Mouse (Mus musculus): ENCODE results near the gene Rpl7l1.

The Rpl7l1 gene

DNA sequence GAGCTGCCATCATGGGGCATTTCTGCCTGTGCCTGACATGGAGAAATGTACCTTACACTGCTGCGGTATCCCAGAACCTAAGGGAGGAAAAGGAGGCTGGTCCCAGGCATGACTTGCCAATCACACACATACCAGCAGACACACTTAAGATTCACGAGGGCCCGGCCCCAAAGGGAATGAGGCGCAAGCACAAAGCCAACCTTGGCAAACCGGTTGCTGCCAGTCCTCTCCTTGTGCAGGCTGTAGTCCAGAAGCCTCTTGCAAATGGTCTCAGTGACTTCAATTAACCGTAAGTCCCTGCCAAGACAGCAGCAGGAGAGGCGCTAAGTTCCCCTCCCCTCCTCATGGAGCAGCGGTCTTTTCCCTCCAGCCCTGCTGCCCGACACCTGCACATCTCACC is 39.5 kb downstream of the Rpl7l1 start:
- DNase-seq (ENCODE audit: low read depth in 2 of 2, low spot score in 2 of 2), result no peak

DNA sequence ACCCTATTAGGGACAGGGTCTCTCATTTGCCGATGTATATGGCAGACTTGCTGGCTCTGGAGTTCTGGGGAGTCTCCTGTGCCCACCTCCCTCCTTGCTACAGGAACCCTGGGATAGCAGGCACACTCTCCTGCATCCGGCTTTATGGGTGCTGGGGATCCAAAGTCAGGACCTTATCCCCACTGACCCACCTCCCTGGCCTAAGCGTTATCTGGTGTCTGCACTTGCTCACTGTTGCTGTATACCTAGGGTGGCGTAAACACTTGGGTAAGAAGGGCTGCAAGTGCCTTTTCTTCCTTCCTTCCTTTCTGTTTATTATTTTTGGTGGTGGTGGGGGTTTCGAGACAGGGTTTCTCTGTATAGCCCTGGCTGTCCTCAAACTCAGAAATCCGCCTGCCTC is 41.2 kb downstream of the Rpl7l1 start:
- no peak for DNase-seq (ENCODE audit: low read depth in 2 of 2, low spot score in 2 of 2)

DNA sequence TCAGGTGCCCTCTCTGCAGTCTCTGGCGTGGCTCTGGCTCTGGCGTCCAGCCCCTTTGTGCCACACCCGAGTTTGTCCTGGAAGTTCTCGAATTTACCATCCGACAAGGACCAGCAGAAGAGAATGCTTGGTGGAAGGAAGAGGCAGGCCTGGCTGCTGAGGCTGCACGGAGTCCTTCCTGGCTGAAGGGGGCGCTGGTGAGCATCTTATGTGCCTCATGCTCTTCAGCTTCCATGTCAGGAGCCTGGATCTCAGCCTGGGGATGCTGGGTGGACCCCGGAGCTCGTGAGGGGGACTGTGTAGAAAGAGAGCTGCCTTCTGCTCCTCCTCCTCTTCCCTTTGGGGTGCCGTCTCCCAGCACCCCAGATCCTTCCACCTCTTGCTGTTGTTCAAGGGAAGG is 46.3 kb downstream of the Rpl7l1 start:
- DNase-seq (ENCODE audit: low read depth in 2 of 2, low spot score in 2 of 2), result peak; percentile 27 to 38

DNA sequence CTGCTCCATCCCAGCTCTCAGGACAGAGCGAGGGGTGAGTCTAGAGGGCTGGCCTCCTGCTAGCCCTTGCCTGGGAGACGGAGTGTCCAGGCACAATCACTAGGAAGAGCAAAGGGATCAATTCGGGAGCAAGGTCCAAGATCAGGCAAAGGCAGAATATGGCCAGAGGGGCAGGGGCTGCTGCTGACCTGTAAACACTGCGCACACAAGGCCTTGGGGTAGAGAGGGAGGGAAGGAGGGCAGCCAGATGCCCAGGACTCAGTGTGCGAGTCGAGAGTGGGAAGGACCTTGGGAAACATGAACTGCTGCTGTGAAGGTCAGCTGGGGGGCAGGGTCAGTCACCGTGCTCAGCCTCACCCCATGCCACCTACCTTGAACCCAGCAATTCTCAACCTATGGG is 47.2 kb downstream of the Rpl7l1 start:
- no peak for DNase-seq (ENCODE audit: low read depth in 2 of 2, low spot score in 2 of 2)

DNA sequence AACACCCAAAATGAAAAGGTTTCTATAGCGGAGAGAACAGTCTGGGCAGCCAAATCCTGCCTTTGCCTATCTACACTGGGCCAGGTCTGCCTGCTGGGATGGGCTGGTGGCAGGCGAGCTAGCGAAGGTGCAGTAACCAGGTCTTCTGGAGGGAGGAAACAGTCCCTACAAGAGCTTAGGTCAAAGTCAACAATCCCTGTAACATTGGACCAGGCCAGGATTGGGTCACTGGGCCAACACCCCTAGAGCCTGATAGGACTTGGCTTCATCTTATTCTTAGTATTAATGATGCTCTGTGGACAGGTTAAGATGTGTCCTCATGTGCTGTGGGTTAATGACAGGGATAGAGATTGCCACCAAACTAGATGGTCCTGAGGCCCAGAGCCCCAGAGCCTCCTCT is 48.4 kb downstream of the Rpl7l1 start:
- no peak for DNase-seq (ENCODE audit: low read depth in 2 of 2, low spot score in 2 of 2)

DNA sequence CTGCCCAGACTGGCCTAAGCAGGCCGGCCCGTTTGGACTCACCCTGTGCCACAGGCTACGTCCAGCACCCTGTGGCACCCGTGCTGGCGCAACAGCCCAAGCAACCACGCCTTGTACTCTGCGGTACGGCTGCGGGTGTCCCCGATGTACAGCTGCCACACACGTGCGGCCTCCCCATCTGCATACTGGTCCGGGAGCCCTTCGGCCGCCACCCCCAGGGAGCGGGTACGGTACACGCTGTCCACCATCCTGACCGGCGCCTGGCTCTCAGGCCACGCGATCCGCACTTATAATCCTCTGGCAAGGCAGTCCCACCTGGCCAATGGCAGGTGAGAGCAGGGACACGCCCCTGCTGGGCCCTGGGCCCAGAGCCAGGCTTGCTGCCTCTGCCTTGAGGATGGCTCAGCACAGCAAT is 53.6 kb downstream of the Rpl7l1 start, which contains the start of gene Gnmt:
Gene Gnmt (minus strand): TSS at position 265 of the 415 bp plus-strand sequence.
- no peak for DNase-seq (ENCODE audit: low read depth in 2 of 2, low spot score in 2 of 2)

DNA sequence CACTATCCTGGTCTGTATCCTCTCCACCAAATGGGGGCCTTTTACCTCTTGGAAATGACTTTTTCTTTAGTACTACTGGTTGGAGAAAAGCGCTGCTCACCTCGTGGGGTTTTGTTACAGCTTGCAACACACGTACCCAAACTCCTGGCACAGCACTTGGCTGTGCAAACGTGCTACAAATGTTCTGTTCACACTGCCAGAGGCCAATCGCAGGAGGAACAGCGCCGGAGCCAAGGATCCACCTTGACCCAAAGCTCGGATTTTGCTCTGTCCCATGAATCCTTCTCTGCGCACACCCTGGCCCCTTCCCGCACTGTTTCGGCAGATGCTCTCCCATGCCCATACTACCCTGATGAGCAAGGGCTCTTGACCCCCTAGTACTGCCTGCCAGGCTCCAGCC is 54.0 kb downstream of the Rpl7l1 start:
- DNase-seq (ENCODE audit: low read depth in 2 of 2, low spot score in 2 of 2), result no peak

DNA sequence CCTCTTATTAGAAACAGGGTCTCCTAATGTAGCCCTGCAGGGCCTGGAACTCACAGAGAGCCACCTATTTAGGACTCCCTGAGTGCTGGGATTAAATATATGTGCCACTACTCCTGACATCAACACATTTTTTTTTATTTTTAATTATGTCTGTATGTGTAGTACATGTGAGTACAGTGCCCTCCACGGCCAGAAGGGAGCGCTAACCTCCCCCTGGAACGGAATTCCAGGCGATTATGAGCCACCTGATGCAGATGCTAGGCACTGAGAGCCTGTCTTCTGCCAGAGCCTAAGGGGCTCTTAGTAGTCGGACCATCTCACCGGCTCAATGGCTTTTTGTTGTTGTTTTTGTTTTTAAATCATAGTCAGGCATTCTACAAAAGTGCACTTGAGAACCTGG is 54.5 kb downstream of the Rpl7l1 start:
- DNase-seq (ENCODE audit: low read depth in 2 of 2, low spot score in 2 of 2), result no peak

DNA sequence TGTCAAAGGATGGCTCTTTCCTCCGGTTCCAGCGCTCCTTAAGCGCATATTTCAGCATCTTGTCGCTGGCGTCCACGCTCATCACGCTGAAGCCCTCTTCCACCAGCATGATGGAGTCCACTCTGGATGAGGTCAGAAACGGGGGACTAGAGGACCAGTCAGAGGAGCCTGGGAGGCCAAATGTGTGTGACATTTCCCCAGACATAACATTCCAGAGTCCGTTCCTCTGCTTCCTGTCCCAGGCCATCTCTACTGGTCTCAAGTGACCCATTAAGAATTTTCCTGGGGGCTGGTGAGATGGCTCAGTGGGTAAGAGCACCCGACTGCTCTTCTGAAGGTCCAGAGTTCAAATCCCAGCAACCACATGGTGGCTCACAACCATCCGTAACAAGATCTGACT is 55.2 kb downstream of the Rpl7l1 start:
- DNase-seq (ENCODE audit: low read depth in 2 of 2, low spot score in 2 of 2), result no peak

DNA sequence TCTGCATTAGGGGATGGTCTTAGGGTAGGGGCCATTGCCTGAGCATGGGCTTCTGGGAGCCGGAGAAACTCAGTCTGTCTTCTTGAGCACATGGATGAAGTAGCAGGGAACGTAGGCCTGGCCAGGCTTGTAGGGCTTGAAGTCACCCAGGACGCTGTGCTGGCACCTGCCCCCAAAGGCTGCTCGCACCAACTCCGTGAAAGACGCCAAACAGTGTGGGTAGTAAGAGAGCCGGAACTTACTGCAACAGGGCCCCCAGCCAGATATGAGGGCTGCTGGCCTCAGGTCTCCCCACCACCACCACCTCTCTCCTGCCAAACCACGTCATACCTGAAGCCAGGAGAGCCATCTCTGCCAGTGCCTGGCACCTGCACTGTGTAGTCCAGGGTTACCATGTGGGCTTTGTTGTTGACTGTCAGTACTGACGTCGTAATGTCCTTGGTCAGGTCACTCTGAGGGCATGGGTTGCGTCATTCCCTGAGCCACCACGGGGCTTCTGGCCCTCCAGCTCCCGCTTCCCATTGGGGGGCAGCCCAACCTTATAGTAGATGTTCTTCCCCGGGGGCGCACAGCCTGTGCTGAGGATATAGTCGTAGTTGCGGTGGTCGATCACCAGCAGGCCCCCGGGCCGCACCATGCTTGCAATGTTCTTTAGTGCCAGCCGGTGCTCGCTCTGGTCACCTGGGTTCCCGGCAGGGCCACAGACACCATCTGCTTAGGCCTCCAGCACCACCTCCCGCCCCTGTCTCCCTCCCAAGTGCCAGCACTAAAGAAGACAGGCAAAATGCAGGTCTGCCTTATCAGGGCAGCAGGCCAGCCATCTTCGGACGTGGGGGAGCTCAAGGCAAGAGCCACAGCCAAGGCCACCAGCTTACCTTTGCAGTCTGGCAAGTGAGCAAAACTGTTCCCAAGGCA is 56.5 kb downstream of the Rpl7l1 start:
- DNase-seq (ENCODE audit: low read depth in 2 of 2, low spot score in 2 of 2), result no peak

DNA sequence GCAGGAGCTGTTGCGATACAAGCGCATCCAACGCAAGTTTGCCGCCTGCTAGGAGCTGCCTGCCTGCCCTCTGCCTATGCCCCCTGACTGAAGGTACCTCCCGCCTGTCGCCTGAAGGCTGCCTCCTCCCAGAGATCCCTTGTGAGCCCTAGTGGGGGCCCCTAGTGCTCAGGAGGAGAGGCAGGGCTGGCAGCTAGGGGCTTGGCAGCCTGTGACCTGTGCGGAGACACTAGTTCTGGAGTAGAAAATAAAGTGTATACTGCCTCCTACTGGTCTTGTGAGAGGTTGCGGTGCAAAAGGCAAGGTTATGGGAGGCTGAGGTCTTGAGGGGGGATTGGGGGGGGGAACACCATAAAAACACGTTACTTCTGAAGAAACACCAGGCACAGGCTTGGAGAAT is 57.2 kb downstream of the Rpl7l1 start:
- DNase-seq (ENCODE audit: low read depth in 2 of 2, low spot score in 2 of 2), result peak; percentile 27 to 51

DNA sequence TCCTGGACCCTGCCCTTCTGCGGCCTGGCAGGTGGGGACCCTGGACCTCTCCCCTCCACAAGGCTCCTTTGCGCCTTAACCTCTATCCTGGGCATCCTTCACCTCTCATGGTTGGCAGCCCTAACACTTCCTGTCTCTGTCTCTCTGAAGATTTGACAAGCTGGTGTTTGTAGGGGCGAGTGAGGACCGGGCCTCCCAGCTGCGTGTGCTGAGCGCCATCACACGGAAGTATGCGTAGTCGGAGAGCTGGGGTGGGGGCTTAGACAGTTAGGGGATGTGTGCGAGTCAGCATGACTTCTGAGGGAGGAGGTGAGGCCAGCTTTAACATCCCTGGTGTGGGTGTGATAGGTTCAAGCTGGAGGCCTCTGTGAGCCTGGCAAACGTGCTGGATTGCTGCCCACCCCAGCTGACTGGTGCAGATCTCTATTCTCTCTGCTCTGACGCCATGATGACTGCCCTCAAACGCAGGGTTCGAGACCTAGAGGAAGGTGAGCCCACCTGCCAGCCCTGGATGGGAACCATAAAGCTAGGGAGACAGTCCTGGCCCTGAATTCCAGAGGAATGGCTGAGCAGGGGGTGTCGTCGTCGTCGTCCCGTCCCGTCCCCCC is 57.9 kb downstream of the Rpl7l1 start:
- DNase-seq (ENCODE audit: low read depth in 2 of 2, low spot score in 2 of 2), result no peak

Measured in CD8-positive naive resting alpha-beta T cell, adult 2 months (primary cell).